Mouse (Mus musculus): ENCODE data around the gene Rab9. TPM values are rescaled to one million over a fixed set of nuclear protein-coding genes. Genes with fewer than 3 reads are reported as not detected.

The Rab9 gene
- polyA plus RNA-seq, 1 experiment from 2014 or later, result 57.3 TPM

DNA sequence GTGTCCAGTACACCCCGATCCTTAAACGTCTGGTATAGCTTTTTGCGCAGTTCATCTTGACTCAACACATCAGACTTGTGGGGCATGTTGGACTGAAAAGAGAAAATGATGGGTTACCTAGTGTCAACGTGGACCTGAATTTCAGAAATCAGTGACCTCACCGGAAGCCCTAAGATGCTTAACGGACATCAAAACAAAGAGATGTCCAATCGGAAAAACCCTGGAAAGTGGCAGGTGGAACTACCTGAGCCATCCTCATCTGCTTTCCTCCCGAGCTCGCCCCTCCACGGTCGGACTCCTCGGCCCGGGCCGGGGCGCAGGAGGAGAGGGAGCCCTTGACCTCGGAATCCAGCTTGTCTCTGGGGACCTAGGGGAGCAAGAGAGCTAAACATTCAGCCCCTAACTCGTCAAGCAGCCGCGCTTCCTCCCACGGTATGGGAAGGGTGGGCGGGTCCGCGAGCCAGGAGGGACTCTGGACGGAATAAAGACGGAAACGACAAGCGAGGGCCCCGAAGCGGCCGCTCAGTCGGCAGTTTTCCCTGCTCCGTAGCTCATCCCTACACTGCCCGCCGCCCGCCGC, 39.5 kb downstream of the Rab9 start, which contains the start of gene Trappc2:
Gene Trappc2, plus strand, starts transcription at position 539 of the 580 bp plus-strand sequence.
- no peaks in the 10 kb centered on the region for H3K9me3 ChIP-seq
- peak within 1 kb of the TSS; percentile 50 for H3K9ac ChIP-seq
- peak within 1 kb of the TSS; percentile 83 for H3K27ac ChIP-seq
- 0 out of 2 replicates have a peak, but pooled peaks cover 3% of the 10 kb centered on the region for H3K27me3 ChIP-seq (replicated peaks)
- ATAC-seq (ENCODE audit: insufficient read depth, low FRiP score, low read depth), result peak; percentile 71
- 18% methylated on average over 35 of the region's 36 CpGs for WGBS
- peak within 1 kb of the TSS; percentile 62 for H3K4me3 ChIP-seq (replicated peaks)
- H3K4me2 ChIP-seq, result peak within 1 kb of the TSS; percentile 56
- H3K4me1 ChIP-seq, result no peaks in the 10 kb centered on the region
- no peaks in the 10 kb centered on the region for H3K36me3 ChIP-seq

DNA sequence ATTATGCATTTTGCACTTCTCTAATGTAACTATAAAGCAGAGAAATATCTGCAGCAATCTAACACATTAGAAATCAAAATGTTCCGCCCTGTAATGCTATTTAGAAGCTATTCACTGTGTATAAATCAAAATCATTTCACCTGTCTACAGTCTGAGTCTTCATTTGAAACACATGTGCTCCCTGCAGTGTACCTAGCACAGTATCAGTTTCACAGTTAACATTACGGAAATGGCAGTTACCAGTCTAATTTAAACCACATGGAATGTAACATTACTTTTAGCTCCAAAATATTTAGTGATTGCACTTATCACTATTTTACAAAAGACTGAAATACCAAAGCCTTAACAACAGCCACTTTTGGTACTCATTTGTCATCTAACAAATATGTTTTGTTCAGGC, 44.9 kb downstream of the Rab9 start:
- Histone ChIP-seq H3K4me3 (replicated peaks) (no peak overlapping the region), H3K9ac (no peak overlapping the region), H3K4me1 (no peaks in the 10 kb centered on the region), H3K27me3 (replicated peaks) (no peaks in the 10 kb centered on the region), H3K4me2 (no peak overlapping the region), H3K27ac (no peak overlapping the region), H3K9me3 (no peaks in the 10 kb centered on the region), H3K36me3 (no peaks in the 10 kb centered on the region)
- 84% methylated on average over 2 of the region's 2 CpGs for WGBS
- no peak for ATAC-seq (ENCODE audit: insufficient read depth, low FRiP score, low read depth)

DNA sequence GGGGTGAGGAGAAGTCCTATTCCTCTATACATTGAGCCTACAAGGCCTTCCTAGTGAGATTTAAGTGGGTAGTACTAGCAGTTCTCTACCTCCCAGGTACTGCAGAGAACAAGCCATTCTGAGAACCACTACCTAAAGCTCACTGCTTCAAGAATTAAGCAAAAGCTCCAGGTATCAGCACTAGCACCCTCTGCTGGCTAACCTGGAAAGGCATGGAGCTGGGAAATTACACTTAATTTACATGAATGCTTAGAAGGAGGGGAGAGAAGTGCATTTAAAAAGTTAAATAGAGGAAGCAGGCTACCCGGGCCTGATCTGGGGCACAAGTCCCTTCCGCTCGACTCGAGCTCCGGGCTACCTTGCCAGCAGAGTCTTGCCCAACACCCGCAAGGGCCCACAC, 63.5 kb downstream of the Rab9 start:
- Histone ChIP-seq H3K4me3 (replicated peaks) (no peak overlapping the region), H3K36me3 (no peaks in the 10 kb centered on the region), H3K27me3 (replicated peaks) (no peaks in the 10 kb centered on the region), H3K4me1 (no peaks in the 10 kb centered on the region), H3K27ac (no peak overlapping the region), H3K9me3 (no peaks in the 10 kb centered on the region), H3K4me2 (no peak overlapping the region), H3K9ac (no peak overlapping the region)
- 85% methylated on average over 6 of the region's 6 CpGs for WGBS
- no peak for ATAC-seq (ENCODE audit: insufficient read depth, low FRiP score, low read depth)

DNA sequence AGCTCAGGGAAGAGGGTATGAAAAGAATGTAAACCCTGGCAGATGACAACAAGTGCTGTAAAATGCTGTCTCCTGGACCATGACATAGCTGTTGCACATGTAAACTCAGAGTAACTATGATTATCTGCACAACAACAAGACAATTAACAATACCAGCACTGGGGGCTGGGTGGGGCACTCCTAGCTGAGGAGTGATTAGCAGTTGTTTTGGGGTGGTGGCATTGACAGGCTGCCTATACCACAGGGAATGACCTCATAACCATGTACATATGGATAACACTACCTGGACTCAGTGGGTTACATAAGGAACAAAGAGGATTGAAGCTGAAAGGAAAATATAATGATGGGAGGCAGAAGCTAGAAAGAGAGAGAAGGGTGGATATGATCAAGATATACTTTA, 71.8 kb downstream of the Rab9 start:
- ATAC-seq (ENCODE audit: insufficient read depth, low FRiP score, low read depth), result no peak
- H3K4me2 ChIP-seq, result no peak overlapping the region
- H3K9ac ChIP-seq, result no peak overlapping the region
- H3K9me3 ChIP-seq, result no peaks in the 10 kb centered on the region
- H3K27ac ChIP-seq, result no peak overlapping the region
- H3K4me1 ChIP-seq, result no peaks in the 10 kb centered on the region
- no peak overlapping the region for H3K4me3 ChIP-seq (replicated peaks)
- no peaks in the 10 kb centered on the region for H3K27me3 ChIP-seq (replicated peaks)
- no peaks in the 10 kb centered on the region for H3K36me3 ChIP-seq

Other genes starting within 250 kb of the Rab9 start
- gene Gpm6b, start 241.0 kb downstream of the Rab9 start, polyA plus RNA-seq (2015; fragmentation: Nextera tagmentation; extraction: Ambion mirVana), result 33.5 and 39.0 TPM in 2 replicates
- 26.2 and 27.9 TPM in 2 replicates for gene Trappc2, start 39.3 kb downstream of the Rab9 start, polyA plus RNA-seq (2015; fragmentation: Nextera tagmentation; extraction: Ambion mirVana)
- gene Ofd1, start 39.2 kb downstream of the Rab9 start, polyA plus RNA-seq (2015; fragmentation: Nextera tagmentation; extraction: Ambion mirVana), result 5.7 and 6.0 TPM in 2 replicates
- 4.8 and 5.9 TPM in 2 replicates for gene Tceanc, start 38.7 kb upstream of the Rab9 start, polyA plus RNA-seq (2015; fragmentation: Nextera tagmentation; extraction: Ambion mirVana)
- 12.7 and 14.9 TPM in 2 replicates for gene Egfl6, start 105.9 kb upstream of the Rab9 start, polyA plus RNA-seq (2015; fragmentation: Nextera tagmentation; extraction: Ambion mirVana)

All from stomach, embryonic 15.5 days (tissue).